Mouse (Mus musculus) forebrain, embryonic 11.5 days (tissue): ENCODE results near the gene Abcb6. TPM values are rescaled to one million over a fixed set of nuclear protein-coding genes. Genes with fewer than 3 reads are reported as not detected.

Experiments
- ATAC-seq: fragments of 200-750 bp; cut with Nextera tagmentation; replicated peaks from 2 replicates; pipeline ENCODE4 v1.8.0; 2017; ENCODE audit warnings: moderate TSS enrichment; ENCODE audit not compliant: low FRiP score
- DNase-seq: peaks from one replicate; pipeline ENCODE4 v3.0.0-alpha.2; 2017; ENCODE audit warnings: low spot score
- H3K27ac ChIP-seq: fragments of 300-500 bp; sonication (generic); 2 replicates; pipeline ENCODE4 v1.5.1; 2014; ENCODE audit warnings: low read depth, low read length
- H3K27me3 ChIP-seq: fragments of 300-500 bp; sonication (generic); 2 replicates; pipeline ENCODE4 v1.6.1; 2014; ENCODE audit warnings: mild to moderate bottlenecking, low read length, mixed read lengths; ENCODE audit not compliant: control insufficient read depth, insufficient read depth
- H3K36me3 ChIP-seq: fragments of 300-500 bp; sonication (generic); 2 replicates; pipeline ENCODE4 v1.6.1; 2014; ENCODE audit warnings: mild to moderate bottlenecking, low read length, moderate library complexity, mixed read lengths; ENCODE audit not compliant: control insufficient read depth, insufficient read depth
- H3K4me1 ChIP-seq: fragments of 300-500 bp; sonication (generic); replicated peaks from 2 replicates; pipeline ENCODE4 v1.6.1; 2014; ENCODE audit warnings: low read length, mixed read lengths; ENCODE audit not compliant: control insufficient read depth, insufficient read depth
- H3K4me2 ChIP-seq: fragments of 300-500 bp; sonication (generic); 2 replicates; pipeline ENCODE4 v1.6.1; 2014; ENCODE audit warnings: low read depth, mild to moderate bottlenecking, low read length, moderate library complexity, mixed read lengths; ENCODE audit not compliant: severe bottlenecking
- H3K4me3 ChIP-seq: fragments of 300-500 bp; sonication (generic); 2 replicates; pipeline ENCODE4 v1.5.1; 2014; ENCODE audit warnings: low read depth, low read length
- H3K9ac ChIP-seq: fragments of 300-500 bp; sonication (generic); 2 replicates; pipeline ENCODE4 v1.6.1; 2014; ENCODE audit warnings: low read length
- H3K9me3 ChIP-seq: fragments of 300-500 bp; sonication (generic); 2 replicates; pipeline ENCODE4 v1.6.1; 2016; ENCODE audit warnings: low read length, mixed read lengths; ENCODE audit not compliant: control insufficient read depth
- WGBS: fragments of 180-500 bp; shearing (Covaris S2); extraction: QIAGEN DNeasy Blood & Tissue Kit; methylation state at CpG from one replicate; pipeline ENCODE4 v1.1.7; 2014; 5-methylcytosine and 5-hydroxymethylcytosine counted together
- polyA plus RNA-seq: library from polyadenylated mRNA; unstranded; fragments of >200 nt; fragmentation: Nextera tagmentation; extraction: Ambion mirVana; gene quantifications from 2 replicates; pipeline ENCODE4 v1.2.1, GENCODE M21; 2014

Gene Abcb6
- 27.4 and 30.2 TPM in 2 replicates for polyA plus RNA-seq

DNA sequence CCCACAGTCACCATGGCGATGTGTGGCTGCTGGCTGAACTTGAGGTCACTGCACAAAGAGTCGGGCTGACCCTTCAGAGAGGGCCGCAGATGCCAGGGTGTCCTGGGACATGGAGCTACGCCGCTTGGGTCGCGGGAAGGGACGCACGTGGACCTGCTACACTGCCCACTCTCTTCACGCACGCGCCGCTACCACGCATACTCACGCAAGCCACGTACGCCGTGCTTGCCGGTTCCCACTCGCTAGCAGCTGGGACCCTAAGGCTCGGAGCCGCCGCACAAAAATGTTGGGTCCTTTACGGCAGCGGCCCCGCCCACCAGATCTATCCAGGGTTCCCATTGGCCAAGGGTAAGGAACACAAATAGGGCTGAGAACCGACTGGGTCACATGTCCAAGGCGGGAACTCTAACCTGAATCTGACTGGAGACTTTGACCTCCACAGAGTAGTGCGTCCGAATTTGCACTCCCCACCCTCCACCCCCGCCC lies at the start of gene Abcb6:
TSS of gene Abcb6 (minus strand) at position 288 of the 486 bp plus-strand sequence.
- ATAC-seq (peak; percentile 92), DNase-seq (peak; percentile 92)
- Histone ChIP-seq H3K9me3 (no peaks in the 10 kb centered on the region), H3K36me3 (no peaks in the 10 kb centered on the region; the same call in 1 of the 2 replicates), H3K27me3 (no peaks in the 10 kb centered on the region), H3K9ac (peak within 1 kb of the TSS; percentile 68), H3K4me1 (peaks cover 8% of the 10 kb centered on the region; the same call in 1 of the 2 replicates), H3K4me2 (peak within 1 kb of the TSS; percentile 98), H3K4me3 (peak within 1 kb of the TSS; percentile 56), H3K27ac (peak within 1 kb of the TSS; percentile 12; the same call in 1 of the 2 replicates)
- under 1% methylated on average over 31 of the region's 31 CpGs for WGBS

DNA sequence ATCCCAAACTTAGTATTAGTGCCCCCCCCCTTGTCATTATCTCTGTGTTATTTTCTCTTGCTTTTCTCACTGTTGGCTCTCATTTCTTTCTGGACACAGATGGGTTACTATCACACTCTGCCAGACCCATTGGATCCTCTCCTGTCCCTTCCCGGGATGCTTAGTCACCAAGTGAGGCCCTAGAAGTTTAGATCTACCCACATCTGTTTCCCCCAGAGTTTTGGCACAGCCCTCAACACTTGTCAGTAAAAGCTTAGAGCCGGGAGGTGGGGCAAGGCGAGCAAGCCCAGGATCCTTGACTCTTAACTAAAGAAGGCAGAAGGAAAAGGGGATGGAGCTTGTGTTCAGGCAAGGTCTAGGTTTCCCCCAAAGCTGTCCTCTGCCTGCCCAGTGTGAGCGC lies 49.0 kb upstream of the Abcb6 start:
- WGBS = 83% methylated on average over 4 of the region's 4 CpGs
- ATAC-seq (no peak), DNase-seq (no peak)

DNA sequence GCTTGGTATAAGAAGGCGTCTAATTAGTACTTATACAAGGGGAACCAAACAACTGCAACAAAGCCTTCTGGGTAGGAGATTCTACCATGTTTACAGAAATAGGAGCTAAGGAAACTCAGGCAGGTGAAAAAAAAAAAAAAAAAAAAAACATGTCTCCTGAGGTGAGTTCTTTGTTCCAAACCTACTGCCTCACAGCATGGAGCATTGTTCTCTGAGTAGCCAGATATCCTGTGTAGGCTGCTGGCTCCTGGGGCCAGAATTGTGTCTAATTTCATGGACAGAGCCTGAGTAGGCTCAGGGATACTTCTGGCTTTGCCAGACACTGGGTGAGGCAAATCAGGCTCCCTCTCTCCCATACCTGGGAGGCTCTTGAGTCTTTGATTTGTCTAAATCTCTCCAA lies 47.5 kb upstream of the Abcb6 start:
- ATAC-seq (no peak), DNase-seq (no peak)
- no peak overlapping the region for H3K4me2 ChIP-seq
- no peak overlapping the region for H3K27ac ChIP-seq
- H3K36me3 ChIP-seq = no peaks in the 10 kb centered on the region
- 59% methylated on average over 1 of the region's 1 CpGs for WGBS
- H3K4me1 ChIP-seq = no peaks in the 10 kb centered on the region
- no peaks in the 10 kb centered on the region for H3K9me3 ChIP-seq
- 0 out of 2 replicates have a peak, but pooled peaks cover 1% of the 10 kb centered on the region for H3K27me3 ChIP-seq
- H3K9ac ChIP-seq = no peak overlapping the region
- H3K4me3 ChIP-seq = no peak overlapping the region

More for the DNA sequence above, 49.0 kb upstream of the Abcb6 start:
- no peaks in the 10 kb centered on the region for H3K36me3 ChIP-seq
- H3K9ac ChIP-seq = no peak overlapping the region
- no peak overlapping the region for H3K4me3 ChIP-seq
- no peaks in the 10 kb centered on the region for H3K4me1 ChIP-seq
- no peak overlapping the region for H3K27ac ChIP-seq
- no peaks in the 10 kb centered on the region for H3K27me3 ChIP-seq
- no peaks in the 10 kb centered on the region for H3K9me3 ChIP-seq
- no peak overlapping the region for H3K4me2 ChIP-seq

DNA sequence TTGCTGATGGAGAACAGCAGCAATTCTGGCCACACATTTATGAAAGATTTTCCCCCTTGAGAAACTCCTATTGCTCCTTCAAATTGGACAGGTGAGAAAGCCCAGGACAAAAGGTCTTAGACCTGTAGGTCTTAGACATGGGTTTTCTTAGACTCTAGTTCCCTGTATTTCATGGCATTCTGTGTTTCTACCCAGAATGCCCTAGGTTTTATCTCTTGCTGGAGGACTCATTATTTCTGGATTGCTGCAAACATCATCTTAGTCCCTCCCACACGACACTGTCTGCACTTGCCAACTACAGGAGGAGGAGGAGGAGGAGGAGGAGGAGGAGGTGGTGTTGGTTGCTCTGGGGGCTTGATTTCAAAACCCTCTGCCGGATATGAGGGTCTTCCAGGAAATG lies 45.9 kb upstream of the Abcb6 start:
- no peak for ATAC-seq
- H3K4me2 ChIP-seq = no peak overlapping the region
- no peaks in the 10 kb centered on the region for H3K36me3 ChIP-seq
- H3K27me3 ChIP-seq = peaks cover 5% of the 10 kb centered on the region; the same call in 1 of the 2 replicates
- H3K9me3 ChIP-seq = no peaks in the 10 kb centered on the region
- H3K27ac ChIP-seq = no peak overlapping the region
- no peak overlapping the region for H3K9ac ChIP-seq
- WGBS = 75% methylated on average over 2 of the region's 2 CpGs
- no peak overlapping the region for H3K4me3 ChIP-seq
- H3K4me1 ChIP-seq = no peaks in the 10 kb centered on the region
- DNase-seq = no peak

DNA sequence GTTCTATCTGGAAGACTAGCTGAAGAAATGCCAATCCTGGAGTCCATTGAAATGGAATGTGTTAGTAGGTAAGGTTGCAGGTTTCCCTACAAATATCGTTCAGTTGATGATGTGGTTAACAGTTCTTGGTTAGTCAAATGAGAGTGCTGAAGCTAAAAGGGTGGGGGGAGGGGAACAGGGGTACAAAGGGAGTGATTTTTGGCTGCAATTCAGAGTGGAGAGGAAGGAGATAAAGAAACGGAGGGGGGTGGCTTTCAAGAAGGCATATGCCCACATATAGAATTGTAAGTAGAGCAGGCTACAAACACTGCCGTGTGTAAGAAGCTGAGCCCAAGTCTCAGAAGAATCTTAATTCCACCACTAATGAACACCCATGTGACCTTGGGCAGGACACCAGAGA lies 45.3 kb upstream of the Abcb6 start:
- Histone ChIP-seq H3K4me3 (no peak overlapping the region), H3K9ac (no peak overlapping the region), H3K4me2 (no peak overlapping the region), H3K27me3 (peaks cover 11% of the 10 kb centered on the region), H3K9me3 (no peaks in the 10 kb centered on the region), H3K36me3 (no peaks in the 10 kb centered on the region), H3K4me1 (no peaks in the 10 kb centered on the region), H3K27ac (no peak overlapping the region)
- DNase-seq (no peak), ATAC-seq (no peak)
- 71% methylated on average over 3 of the region's 3 CpGs for WGBS

DNA sequence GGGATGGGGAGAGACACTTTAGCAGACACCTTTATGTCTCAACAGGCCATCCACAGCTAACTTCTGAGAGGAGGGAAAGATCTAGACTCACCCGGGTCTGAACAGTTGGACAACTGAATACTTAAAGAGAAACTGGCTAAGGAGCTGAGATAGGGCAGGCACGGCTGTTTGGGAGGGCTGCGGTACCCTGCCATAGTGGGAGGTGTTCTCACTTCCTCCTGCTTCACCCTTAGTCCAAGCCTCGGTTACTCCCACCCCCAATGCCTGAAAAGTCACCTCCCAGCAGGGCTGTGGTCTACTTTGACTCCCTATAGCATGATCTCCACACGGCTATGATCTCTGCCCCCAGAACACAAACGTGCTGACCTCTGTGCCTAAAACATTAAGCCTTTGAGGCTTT lies 43.3 kb upstream of the Abcb6 start:
- DNase-seq (no peak), ATAC-seq (no peak)
- Histone ChIP-seq H3K4me3 (no peak overlapping the region), H3K36me3 (no peaks in the 10 kb centered on the region), H3K9ac (no peak overlapping the region), H3K27ac (no peak overlapping the region), H3K27me3 (peaks cover 30% of the 10 kb centered on the region), H3K9me3 (no peaks in the 10 kb centered on the region), H3K4me2 (no peak overlapping the region), H3K4me1 (peaks cover 9% of the 10 kb centered on the region)
- WGBS = 73% methylated on average over 6 of the region's 6 CpGs

DNA sequence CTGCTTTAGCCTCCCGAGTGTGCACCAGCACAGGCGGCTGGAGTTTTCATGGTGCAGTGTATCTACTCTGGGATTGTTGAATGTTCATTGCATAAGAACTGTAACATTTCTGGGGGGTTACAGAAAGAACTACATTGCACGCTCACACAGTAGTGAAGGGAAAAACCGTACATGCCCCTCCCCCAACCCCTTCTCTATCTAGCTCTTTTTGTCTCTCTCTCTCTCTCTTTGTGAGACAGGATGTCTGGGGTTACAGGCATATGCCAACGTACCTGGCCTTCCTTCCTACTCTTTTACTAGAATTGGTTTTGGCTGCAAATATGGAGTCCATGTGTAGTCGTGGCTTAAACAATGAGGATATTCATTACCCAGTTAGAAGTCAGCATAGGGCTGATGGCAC lies 42.7 kb upstream of the Abcb6 start:
- no peaks in the 10 kb centered on the region for H3K9me3 ChIP-seq
- peaks cover 36% of the 10 kb centered on the region for H3K27me3 ChIP-seq
- peaks cover 12% of the 10 kb centered on the region for H3K4me1 ChIP-seq
- no peak overlapping the region for H3K9ac ChIP-seq
- WGBS = 82% methylated on average over 6 of the region's 6 CpGs
- ATAC-seq (no peak), DNase-seq (no peak)
- H3K4me3 ChIP-seq = no peak overlapping the region
- no peak overlapping the region for H3K4me2 ChIP-seq
- no peaks in the 10 kb centered on the region for H3K36me3 ChIP-seq
- no peak overlapping the region for H3K27ac ChIP-seq

DNA sequence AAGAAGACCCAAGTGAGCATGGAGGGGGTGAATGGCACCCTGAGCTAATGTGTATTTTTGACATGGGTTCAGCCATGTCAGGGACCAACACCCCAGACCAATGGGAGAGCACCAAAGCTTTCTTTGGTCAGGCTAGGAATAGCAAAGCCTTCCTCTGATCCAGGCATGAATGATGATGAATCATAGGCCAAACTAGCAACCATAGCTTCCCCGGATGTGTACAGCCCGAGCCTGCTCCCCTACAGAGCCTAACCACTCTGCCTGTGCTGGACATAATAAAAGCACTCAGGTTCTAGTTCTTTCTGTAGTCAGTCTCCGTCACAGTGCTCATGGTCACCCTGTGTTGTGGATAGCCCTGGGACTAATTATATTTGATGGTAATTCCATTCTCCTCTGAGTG lies 41.3 kb upstream of the Abcb6 start:
- DNase-seq = no peak
- Histone ChIP-seq H3K4me2 (no peak overlapping the region), H3K9ac (no peak overlapping the region), H3K27ac (no peak overlapping the region), H3K36me3 (no peaks in the 10 kb centered on the region), H3K4me1 (peaks cover 12% of the 10 kb centered on the region), H3K27me3 (peaks cover 48% of the 10 kb centered on the region), H3K4me3 (no peak overlapping the region), H3K9me3 (no peaks in the 10 kb centered on the region)
- 82% methylated on average over 3 of the region's 3 CpGs for WGBS
- no peak for ATAC-seq

DNA sequence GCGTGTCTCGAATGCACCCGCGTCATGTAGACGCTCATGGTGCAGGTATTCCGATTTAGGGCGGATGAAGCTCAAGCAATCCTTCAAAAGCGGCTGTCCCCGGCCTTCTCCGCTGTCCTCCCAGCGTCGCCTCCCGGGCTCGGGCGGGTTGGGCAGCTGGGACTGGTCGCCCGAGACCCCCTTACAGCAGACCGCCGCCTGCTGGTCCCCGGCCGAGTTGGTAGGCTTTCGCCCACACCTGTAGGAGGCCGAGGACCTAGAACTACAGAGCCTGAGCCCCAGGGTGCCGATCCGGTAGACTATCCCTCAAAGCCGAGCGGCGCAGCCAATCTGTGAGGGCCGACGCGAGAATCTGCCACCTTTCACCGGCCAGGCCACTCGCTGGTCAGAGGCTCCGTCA lies 39.3 kb upstream of the Abcb6 start, which contains the start of gene Tuba4a:
TSS of gene Tuba4a (minus strand) at position 335 of the 400 bp plus-strand sequence.
- peak within 1 kb of the TSS; percentile 94 for H3K4me2 ChIP-seq
- under 1% methylated on average over 34 of the region's 34 CpGs for WGBS
- ATAC-seq (peak; percentile 57), DNase-seq (peak; percentile 67)
- peaks cover 48% of the 10 kb centered on the region for H3K27me3 ChIP-seq
- H3K4me1 ChIP-seq = peaks cover 12% of the 10 kb centered on the region
- H3K4me3 ChIP-seq = peak within 1 kb of the TSS; percentile 52
- peak within 1 kb of the TSS; percentile 46 for H3K9ac ChIP-seq
- no peaks in the 10 kb centered on the region; the same call in 1 of the 2 replicates for H3K36me3 ChIP-seq
- H3K9me3 ChIP-seq = no peaks in the 10 kb centered on the region
- H3K27ac ChIP-seq = no peak within 1 kb of the TSS
